Mouse (Mus musculus): ENCODE data around the gene Glrx5. TPM values are rescaled to one million over a fixed set of nuclear protein-coding genes. Genes with fewer than 3 reads are reported as not detected.

Glrx5 gene
- polyA plus RNA-seq, 1 experiment from 2014 or later = 188 TPM

- Histone ChIP-seq H3K9ac (ENCODE audit: low read length) (no peak overlapping the region), H3K4me2 (ENCODE audit: low read depth, low read length, severe bottlenecking) (no peak overlapping the region), H3K27me3 (ENCODE audit: control insufficient read depth, insufficient read depth, low read length) (no peaks in the 10 kb centered on the region), H3K36me3 (ENCODE audit: control insufficient read depth, insufficient read depth, low read length) (no peaks in the 10 kb centered on the region; the same call in 1 of the 2 replicates), H3K9me3 (ENCODE audit: control insufficient read depth, low read length) (no peaks in the 10 kb centered on the region; the same call in 1 of the 2 replicates), H3K4me1 (replicated peaks; ENCODE audit: control insufficient read depth, insufficient read depth, low read length) (peaks cover 3% of the 10 kb centered on the region; the same call in 1 of the 2 replicates), H3K27ac (ENCODE audit: low read depth, low read length) (no peak overlapping the region), H3K4me3 (ENCODE audit: low read depth, low read length) (no peak overlapping the region)
- WGBS = 89% methylated on average over 5 of the region's 5 CpGs
- ATAC-seq (replicated peaks; ENCODE audit: low FRiP score) = no peak
- no peak for DNase-seq (ENCODE audit: low spot score)
These were observed 10.6 kb downstream of the Glrx5 start for GRCm38 (mm10) chr12:105043081-105043480.

- 89% methylated on average over 9 of the region's 9 CpGs for WGBS
- Histone ChIP-seq H3K27ac (ENCODE audit: low read depth, low read length) (no peak overlapping the region), H3K4me1 (replicated peaks; ENCODE audit: control insufficient read depth, insufficient read depth, low read length) (peaks cover 5% of the 10 kb centered on the region; the same call in 1 of the 2 replicates), H3K4me2 (ENCODE audit: low read depth, low read length, severe bottlenecking) (no peak overlapping the region), H3K27me3 (ENCODE audit: control insufficient read depth, insufficient read depth, low read length) (no peaks in the 10 kb centered on the region), H3K36me3 (ENCODE audit: control insufficient read depth, insufficient read depth, low read length) (no peaks in the 10 kb centered on the region; the same call in 1 of the 2 replicates), H3K9me3 (ENCODE audit: control insufficient read depth, low read length) (no peaks in the 10 kb centered on the region; the same call in 1 of the 2 replicates), H3K4me3 (ENCODE audit: low read depth, low read length) (no peak overlapping the region), H3K9ac (ENCODE audit: low read length) (no peak overlapping the region)
- DNase-seq (ENCODE audit: low spot score) = no peak
- ATAC-seq (replicated peaks; ENCODE audit: low FRiP score) = no peak
These were observed 12.3 kb downstream of the Glrx5 start for GRCm38 (mm10) chr12:105044775-105045174.

GRCm38 (mm10) chr12:105048301-105048863 lies 15.9 kb downstream of the Glrx5 start:
- H3K9me3 ChIP-seq (ENCODE audit: control insufficient read depth, low read length) = no peaks in the 10 kb centered on the region; the same call in 1 of the 2 replicates
- peaks cover 2% of the 10 kb centered on the region; the same call in 1 of the 2 replicates for H3K4me1 ChIP-seq (replicated peaks; ENCODE audit: control insufficient read depth, insufficient read depth, low read length)
- H3K27me3 ChIP-seq (ENCODE audit: control insufficient read depth, insufficient read depth, low read length) = no peaks in the 10 kb centered on the region
- no peak overlapping the region for H3K4me2 ChIP-seq (ENCODE audit: low read depth, low read length, severe bottlenecking)
- no peaks in the 10 kb centered on the region for H3K36me3 ChIP-seq (ENCODE audit: control insufficient read depth, insufficient read depth, low read length)
- 42% methylated on average over 17 of the region's 17 CpGs for WGBS
- ATAC-seq (replicated peaks; ENCODE audit: low FRiP score) (no peak), DNase-seq (ENCODE audit: low spot score) (no peak)
- H3K9ac ChIP-seq (ENCODE audit: low read length) = 0 out of 2 replicates have a peak overlapping the region, but pooled peaks have one; percentile 16
- H3K27ac ChIP-seq (ENCODE audit: low read depth, low read length) = no peak overlapping the region
- no peak overlapping the region for H3K4me3 ChIP-seq (ENCODE audit: low read depth, low read length)

- Histone ChIP-seq H3K27me3 (ENCODE audit: control insufficient read depth, insufficient read depth, low read length) (no peaks in the 10 kb centered on the region), H3K9me3 (ENCODE audit: control insufficient read depth, low read length) (no peaks in the 10 kb centered on the region; the same call in 1 of the 2 replicates), H3K36me3 (ENCODE audit: control insufficient read depth, insufficient read depth, low read length) (no peaks in the 10 kb centered on the region), H3K27ac (ENCODE audit: low read depth, low read length) (no peak overlapping the region), H3K4me1 (replicated peaks; ENCODE audit: control insufficient read depth, insufficient read depth, low read length) (peaks cover 2% of the 10 kb centered on the region; the same call in 1 of the 2 replicates), H3K4me2 (ENCODE audit: low read depth, low read length, severe bottlenecking) (no peak overlapping the region), H3K9ac (ENCODE audit: low read length) (no peak overlapping the region), H3K4me3 (ENCODE audit: low read depth, low read length) (no peak overlapping the region)
- ATAC-seq (replicated peaks; ENCODE audit: low FRiP score) (no peak), DNase-seq (ENCODE audit: low spot score) (no peak)
- 81% methylated on average over 12 of the region's 12 CpGs for WGBS
These were observed 17.3 kb downstream of the Glrx5 start for GRCm38 (mm10) chr12:105049813-105050212.

GRCm38 (mm10) chr12:105050898-105051297 lies 18.4 kb downstream of the Glrx5 start:
- Histone ChIP-seq H3K36me3 (ENCODE audit: control insufficient read depth, insufficient read depth, low read length) (no peaks in the 10 kb centered on the region), H3K27ac (ENCODE audit: low read depth, low read length) (no peak overlapping the region), H3K9ac (ENCODE audit: low read length) (no peak overlapping the region), H3K4me3 (ENCODE audit: low read depth, low read length) (no peak overlapping the region), H3K9me3 (ENCODE audit: control insufficient read depth, low read length) (no peaks in the 10 kb centered on the region; the same call in 1 of the 2 replicates), H3K4me1 (replicated peaks; ENCODE audit: control insufficient read depth, insufficient read depth, low read length) (peaks cover 2% of the 10 kb centered on the region; the same call in 1 of the 2 replicates), H3K4me2 (ENCODE audit: low read depth, low read length, severe bottlenecking) (no peak overlapping the region), H3K27me3 (ENCODE audit: control insufficient read depth, insufficient read depth, low read length) (no peaks in the 10 kb centered on the region)
- DNase-seq (ENCODE audit: low spot score) (peak; percentile 79), ATAC-seq (replicated peaks; ENCODE audit: low FRiP score) (no peak)
- WGBS = 20% methylated on average over 4 of the region's 4 CpGs

- Histone ChIP-seq H3K9ac (ENCODE audit: low read length) (no peak overlapping the region), H3K27me3 (ENCODE audit: control insufficient read depth, insufficient read depth, low read length) (no peaks in the 10 kb centered on the region), H3K4me1 (replicated peaks; ENCODE audit: control insufficient read depth, insufficient read depth, low read length) (no peaks in the 10 kb centered on the region), H3K36me3 (ENCODE audit: control insufficient read depth, insufficient read depth, low read length) (no peaks in the 10 kb centered on the region), H3K4me2 (ENCODE audit: low read depth, low read length, severe bottlenecking) (no peak overlapping the region), H3K4me3 (ENCODE audit: low read depth, low read length) (no peak overlapping the region), H3K9me3 (ENCODE audit: control insufficient read depth, low read length) (no peaks in the 10 kb centered on the region), H3K27ac (ENCODE audit: low read depth, low read length) (no peak overlapping the region)
- WGBS = 94% methylated on average over 15 of the region's 15 CpGs
- DNase-seq (ENCODE audit: low spot score) (no peak), ATAC-seq (replicated peaks; ENCODE audit: low FRiP score) (no peak)
These were observed 21.6 kb downstream of the Glrx5 start for GRCm38 (mm10) chr12:105054041-105054440.

- ATAC-seq (replicated peaks; ENCODE audit: low FRiP score) = no peak
- no peak overlapping the region for H3K4me3 ChIP-seq (ENCODE audit: low read depth, low read length)
- no peaks in the 10 kb centered on the region for H3K27me3 ChIP-seq (ENCODE audit: control insufficient read depth, insufficient read depth, low read length)
- WGBS = 85% methylated on average over 6 of the region's 6 CpGs
- H3K9ac ChIP-seq (ENCODE audit: low read length) = no peak overlapping the region
- no peak for DNase-seq (ENCODE audit: low spot score)
- no peaks in the 10 kb centered on the region for H3K4me1 ChIP-seq (replicated peaks; ENCODE audit: control insufficient read depth, insufficient read depth, low read length)
- H3K36me3 ChIP-seq (ENCODE audit: control insufficient read depth, insufficient read depth, low read length) = no peaks in the 10 kb centered on the region
- no peak overlapping the region for H3K27ac ChIP-seq (ENCODE audit: low read depth, low read length)
- H3K4me2 ChIP-seq (ENCODE audit: low read depth, low read length, severe bottlenecking) = no peak overlapping the region
- H3K9me3 ChIP-seq (ENCODE audit: control insufficient read depth, low read length) = no peaks in the 10 kb centered on the region
These were observed 22.8 kb downstream of the Glrx5 start for GRCm38 (mm10) chr12:105055308-105055707.

GRCm38 (mm10) chr12:105060006-105060405 lies 27.5 kb downstream of the Glrx5 start:
- 88% methylated on average over 2 of the region's 2 CpGs for WGBS

More at GRCm38 (mm10) chr12:105060006-105060405, 27.5 kb downstream of the Glrx5 start:
- Histone ChIP-seq H3K4me3 (ENCODE audit: low read depth, low read length) (no peak overlapping the region), H3K27me3 (ENCODE audit: control insufficient read depth, insufficient read depth, low read length) (no peaks in the 10 kb centered on the region), H3K9me3 (ENCODE audit: control insufficient read depth, low read length) (no peaks in the 10 kb centered on the region), H3K4me1 (replicated peaks; ENCODE audit: control insufficient read depth, insufficient read depth, low read length) (no peaks in the 10 kb centered on the region), H3K36me3 (ENCODE audit: control insufficient read depth, insufficient read depth, low read length) (no peaks in the 10 kb centered on the region), H3K9ac (ENCODE audit: low read length) (no peak overlapping the region), H3K27ac (ENCODE audit: low read depth, low read length) (no peak overlapping the region), H3K4me2 (ENCODE audit: low read depth, low read length, severe bottlenecking) (no peak overlapping the region)
- DNase-seq (ENCODE audit: low spot score) (no peak), ATAC-seq (replicated peaks; ENCODE audit: low FRiP score) (no peak)

Measured in forebrain, embryonic 11.5 days (tissue).